Mouse (Mus musculus): Measurements from ENCODE around the gene Galnt17.

DNA sequence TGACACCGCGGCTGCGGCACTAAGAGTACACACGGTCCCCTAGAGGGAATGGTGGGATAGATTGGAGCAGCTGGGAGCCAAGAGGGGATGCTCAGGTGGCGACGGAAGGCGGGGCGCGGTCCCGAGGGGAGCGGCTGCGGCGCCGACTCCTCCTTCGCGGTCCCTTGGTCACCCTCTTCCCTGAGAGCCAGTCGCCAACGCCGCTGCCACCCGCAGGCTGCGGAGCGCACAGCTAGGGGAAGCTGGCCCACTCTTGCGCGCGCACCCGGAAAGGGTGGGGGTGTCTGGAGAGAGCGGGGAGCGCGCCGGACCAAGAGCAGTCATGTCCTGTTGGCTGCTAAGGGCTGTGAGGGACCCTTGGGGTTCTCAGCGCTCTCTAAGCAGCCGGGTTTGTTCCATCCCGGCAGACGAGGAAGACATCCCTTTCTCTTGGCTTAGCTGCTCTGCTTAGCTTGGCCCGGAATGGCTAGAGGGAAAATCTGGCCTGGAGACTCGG lies 593 bp downstream of the Galnt17 start:
- no peak for TF ChIP-seq CTCF (IDR thresholded peaks at IDR 0.05; ENCODE audit: low read depth, low read length)
- no peak for TF ChIP-seq POLR2A (IDR thresholded peaks at IDR 0.05; ENCODE audit: extremely low read depth, insufficient read depth, low read length)

Measured in liver, adult 2 months (tissue).